Mouse (Mus musculus) c-Kit-positive CD71-negative TER-119-negative erythroid progenitor cells, embryonic 14.5 days (primary cell): ENCODE measurements at regions not wholly inside any gene's neighbourhood (a gene's known extent, or its start where the extent isn't known, plus 50 kb on each side); places are given as distances from the start of the nearest gene placed in this dataset.

Source experiments
- DNase-seq: peaks from one replicate; pipeline ENCODE4 v3.0.0-alpha.2; 2013; ENCODE audit warnings: low read depth

- no peak for DNase-seq
These were observed 606.7 kb downstream of the Efnb2 start for GRCm38 (mm10) chr8:8054224-8054916.

GRCm38 (mm10) chr8:8051186-8051585 lies 609.9 kb downstream of the Efnb2 start:
- DNase-seq = no peak

- no peak for DNase-seq
These were observed 610.3 kb downstream of the Efnb2 start for GRCm38 (mm10) chr8:8050778-8051177.

GRCm38 (mm10) chr8:8044926-8045325 lies 616.1 kb downstream of the Efnb2 start:
- DNase-seq = no peak

- no peak for DNase-seq
These were observed 616.7 kb downstream of the Efnb2 start for GRCm38 (mm10) chr8:8044296-8044695.

- no peak for DNase-seq
These were observed 623.1 kb downstream of the Efnb2 start for GRCm38 (mm10) chr8:8037929-8038328.

GRCm38 (mm10) chr8:8011151-8011550 lies 649.9 kb downstream of the Efnb2 start:
- DNase-seq = no peak

GRCm38 (mm10) chr8:7994905-7995304 lies 666.1 kb downstream of the Efnb2 start:
- no peak for DNase-seq

GRCm38 (mm10) chr8:7988820-7989219 lies 672.2 kb downstream of the Efnb2 start:
- no peak for DNase-seq

- no peak for DNase-seq
These were observed 684.0 kb downstream of the Efnb2 start for GRCm38 (mm10) chr8:7977020-7977419.

GRCm38 (mm10) chr8:7973791-7974190 lies 687.3 kb downstream of the Efnb2 start:
- no peak for DNase-seq

GRCm38 (mm10) chr8:7964276-7964675 lies 696.8 kb downstream of the Efnb2 start:
- DNase-seq = no peak

GRCm38 (mm10) chr8:7956745-7957144 lies 704.3 kb downstream of the Efnb2 start:
- no peak for DNase-seq

GRCm38 (mm10) chr8:7954851-7955250 lies 706.2 kb downstream of the Efnb2 start:
- DNase-seq = no peak

- no peak for DNase-seq
These were observed 714.9 kb downstream of the Efnb2 start for GRCm38 (mm10) chr8:7945966-7946775.

- no peak for DNase-seq
These were observed 724.4 kb downstream of the Efnb2 start for GRCm38 (mm10) chr8:7936596-7936995.

- DNase-seq = no peak
These were observed 741.6 kb downstream of the Efnb2 start for GRCm38 (mm10) chr8:7919416-7919815.

GRCm38 (mm10) chr8:7894338-7894737 lies 766.7 kb downstream of the Efnb2 start:
- no peak for DNase-seq

GRCm38 (mm10) chr8:7853169-7853568 lies 807.9 kb downstream of the Efnb2 start:
- no peak for DNase-seq

- DNase-seq = no peak
These were observed 810.5 kb downstream of the Efnb2 start for GRCm38 (mm10) chr8:7850573-7850972.

- DNase-seq = no peak
These were observed 829.1 kb downstream of the Efnb2 start for GRCm38 (mm10) chr8:7831948-7832347.

GRCm38 (mm10) chr8:7827811-7828210 lies 833.2 kb downstream of the Efnb2 start:
- no peak for DNase-seq

- no peak for DNase-seq
These were observed 852.6 kb downstream of the Efnb2 start for GRCm38 (mm10) chr8:7808395-7808794.

GRCm38 (mm10) chr8:7799221-7799620 lies 861.8 kb downstream of the Efnb2 start:
- no peak for DNase-seq
